Mouse (Mus musculus) adrenal gland, adult 8-10 months (tissue): ENCODE measurements around the gene Gata1. TPM values are rescaled to one million over a fixed set of nuclear protein-coding genes. Genes with fewer than 3 reads are reported as not detected.
"Not testable (repeated sequence)": the region's sequence is repeated elsewhere in the genome, so short reads cannot be mapped to it uniquely, and the experiment has no call there.

Experiments
- DNase-seq: peaks from one replicate; pipeline ENCODE4 v3.0.0; 2022
- total RNA-seq, 4 experiments: library from RNA; stranded (reverse); gene quantifications; 2 replicates each; pipeline ENCODE4 v1.2.4; 2022

Gata1 gene
- total RNA-seq, 4 experiments from 2014 or later = 1.7 to 2.6 TPM; not detected in 2

DNA sequence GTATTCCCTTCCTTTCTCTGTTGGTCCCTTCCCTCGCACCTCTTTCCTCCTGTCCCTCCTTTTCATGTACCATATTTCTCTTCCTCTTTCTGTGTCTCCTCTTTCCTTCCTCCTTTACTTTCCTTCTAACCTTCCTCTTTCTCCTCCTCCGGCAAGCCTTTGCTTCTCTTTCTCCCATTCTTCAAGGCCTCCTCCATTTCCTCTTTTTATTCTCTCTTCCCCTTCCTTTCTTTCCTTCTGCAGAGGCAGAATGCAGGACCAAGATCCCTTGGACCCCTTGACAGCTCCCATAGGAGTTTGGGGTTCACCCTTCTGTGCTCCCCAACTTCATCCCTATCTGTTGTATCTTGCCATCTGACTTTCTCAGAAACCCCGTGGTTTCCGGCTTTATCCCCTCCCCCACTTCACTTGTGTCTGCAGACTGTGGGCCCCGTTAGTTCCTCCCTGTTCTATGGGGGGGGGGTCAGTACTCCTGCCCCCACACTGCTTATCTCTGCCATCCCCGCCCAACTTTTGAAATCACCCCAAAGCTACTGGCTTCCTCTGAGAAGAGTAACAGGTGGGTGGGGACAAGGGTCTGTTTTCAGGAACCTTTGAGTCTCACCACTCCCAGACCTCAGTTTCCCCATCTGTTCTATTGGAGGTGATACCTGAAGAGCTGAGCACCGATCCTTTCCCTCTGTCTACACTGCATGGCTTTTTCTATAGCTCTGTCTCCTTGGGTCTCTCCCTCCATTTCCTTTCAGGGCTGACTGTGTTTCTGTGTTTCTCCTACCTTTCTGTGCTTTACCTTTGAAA, 13.8 kb downstream of the Gata1 start:
- DNase-seq = no peak

GRCm38 (mm10) chrX:7958868-7959267, 19.0 kb downstream of the Gata1 start:
- DNase-seq = no peak

- DNase-seq = peak; percentile 28
Measured at GRCm38 (mm10) chrX:7950091-7950490, 27.8 kb downstream of the Gata1 start.

DNA sequence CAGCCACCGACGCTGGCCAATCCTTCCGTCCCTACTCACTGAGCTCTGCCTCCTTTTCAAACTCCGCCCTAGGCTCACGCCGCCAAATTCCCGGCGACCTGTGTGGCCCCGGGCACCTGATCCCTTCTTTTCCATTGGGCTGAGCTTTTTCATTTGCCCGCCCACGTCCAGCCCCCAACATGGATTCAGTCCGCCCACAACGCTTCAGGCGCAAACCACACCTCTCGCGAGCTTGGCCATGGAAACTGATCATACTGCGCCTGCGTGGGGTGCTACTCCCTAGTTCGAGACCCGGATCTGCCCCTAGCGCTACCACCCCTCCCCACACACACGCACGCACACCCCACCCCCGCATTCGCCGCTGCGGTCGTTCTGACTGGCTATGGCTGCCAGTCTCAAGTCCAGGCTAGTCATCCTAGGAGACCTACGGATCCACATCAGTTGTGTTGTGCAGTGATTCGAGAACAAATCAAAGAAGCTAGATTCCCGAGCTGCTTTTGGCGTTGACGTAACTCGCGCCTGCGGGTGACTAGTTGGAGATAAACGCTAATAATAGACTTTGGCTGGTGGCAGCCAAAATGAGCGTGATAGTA, 29.9 kb downstream of the Gata1 start:
- peak; percentile 95 for DNase-seq

- DNase-seq = no peak
Measured at GRCm38 (mm10) chrX:7947108-7947899, 30.6 kb downstream of the Gata1 start, which contains the start of gene Hdac6. Gene Hdac6, minus strand, starts transcription at chrX:7947889.

DNA sequence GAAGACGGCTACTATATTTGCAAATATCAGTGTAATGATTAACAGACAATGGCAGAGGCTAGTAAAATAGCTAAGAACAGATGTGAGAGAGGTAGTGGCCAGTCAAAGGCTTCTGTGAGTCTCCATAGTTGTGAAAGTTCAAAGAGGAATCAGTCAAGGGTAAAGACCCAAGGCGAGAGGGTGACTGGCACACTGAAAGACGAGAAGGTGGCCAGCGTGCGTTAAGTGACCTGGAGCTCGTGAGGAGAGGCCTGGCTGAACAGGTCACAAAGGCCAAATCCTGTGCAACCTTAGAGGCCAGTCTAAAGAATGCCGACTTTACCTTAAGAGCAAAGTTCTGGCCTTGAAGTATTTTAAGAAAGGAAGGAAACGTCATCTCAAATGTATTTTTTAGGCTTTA, 32.3 kb downstream of the Gata1 start:
- DNase-seq = no peak

GRCm38 (mm10) chrX:7937667-7938066, 40.2 kb downstream of the Gata1 start:
- DNase-seq = no peak

- DNase-seq = no peak
Measured at GRCm38 (mm10) chrX:7936874-7937273, 41.0 kb downstream of the Gata1 start.

DNA sequence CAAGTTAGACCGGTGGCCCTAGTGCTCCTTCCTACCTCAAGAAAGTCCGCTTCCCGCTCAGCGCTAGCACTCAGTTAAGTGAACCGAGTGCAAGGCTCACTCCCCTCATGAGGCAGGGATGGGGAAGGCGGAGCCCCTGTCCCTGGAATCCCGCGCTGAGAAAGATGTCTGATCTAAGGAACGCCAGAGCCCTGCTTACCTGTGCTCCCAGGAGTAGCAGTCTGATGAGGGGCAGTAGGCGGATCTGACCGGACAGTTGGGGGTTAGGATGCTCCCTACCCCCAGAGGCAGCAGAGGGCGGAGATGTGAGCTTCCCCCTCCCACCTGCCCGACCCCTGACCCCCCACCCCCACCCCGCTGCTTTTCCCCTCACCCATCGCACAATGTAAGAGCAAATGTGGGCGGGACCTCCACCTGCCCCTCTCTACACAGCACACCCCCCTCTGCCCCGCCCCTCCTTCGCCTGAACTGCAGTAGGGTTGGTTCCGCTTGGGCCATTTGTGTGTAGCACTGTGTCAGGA, 49.5 kb downstream of the Gata1 start, which contains the start of gene Eras:
Gene Eras, minus strand, starts transcription at position 338 of the 521 bp plus-strand sequence.
- DNase-seq = no peak

DNA sequence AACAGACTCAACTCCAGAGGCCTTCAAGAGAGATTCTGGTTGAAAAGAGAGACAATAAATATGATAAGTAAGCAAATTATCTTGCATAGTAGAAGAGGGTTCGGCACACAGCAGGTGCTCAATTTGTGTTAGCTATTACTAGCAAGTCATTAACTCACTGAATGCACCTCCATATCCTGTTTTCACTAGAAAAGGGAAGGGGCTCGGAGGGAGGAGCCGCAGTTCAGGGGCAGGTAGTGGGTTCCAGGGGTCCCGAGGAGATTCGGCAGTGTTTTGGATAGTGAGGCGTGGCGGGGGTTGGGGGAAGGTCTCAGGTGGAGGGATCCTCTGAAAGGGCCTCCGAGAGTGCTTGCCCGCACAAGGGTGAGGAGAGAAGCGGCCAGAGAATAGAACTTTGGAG, 50.8 kb downstream of the Gata1 start:
- DNase-seq = no peak

DNA sequence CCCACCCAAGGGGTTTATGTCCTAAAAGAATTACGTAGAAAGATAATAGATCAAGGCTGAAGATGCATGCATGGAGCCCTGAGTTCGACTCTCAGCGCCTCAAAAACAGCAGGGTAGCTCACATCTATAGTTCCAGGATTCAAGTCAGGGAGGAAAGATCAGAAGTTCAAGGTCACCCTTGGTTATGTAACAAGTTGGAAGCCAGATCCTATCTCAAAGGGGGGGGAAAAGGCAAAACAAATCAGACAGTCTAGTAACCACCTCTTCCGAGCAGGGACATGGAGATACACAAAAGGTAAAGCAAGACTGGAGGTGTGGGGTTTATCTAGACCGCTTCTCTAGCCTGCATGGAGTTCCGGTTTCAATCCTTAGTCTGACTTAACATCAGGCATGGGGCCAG, 51.6 kb downstream of the Gata1 start:
- DNase-seq = no peak

GRCm38 (mm10) chrX:7922032-7922431, 55.8 kb downstream of the Gata1 start:
- DNase-seq = no peak

GRCm38 (mm10) chrX:7919601-7920383, 58.1 kb downstream of the Gata1 start, which contains the start of gene Pcsk1n:
Gene Pcsk1n, plus strand, starts transcription at chrX:7919822.
- DNase-seq = no peak

- DNase-seq = not testable (repeated sequence)
Measured at GRCm38 (mm10) chrX:7917960-7918359, 59.9 kb downstream of the Gata1 start.

- DNase-seq = not testable (repeated sequence)
Measured at GRCm38 (mm10) chrX:7915669-7916068, 62.2 kb downstream of the Gata1 start.

- no peak for DNase-seq
Measured at GRCm38 (mm10) chrX:7910473-7910872, 67.4 kb downstream of the Gata1 start.

Other genes with a start within 250 kb of the Gata1 start
- 10 to 100 TPM; 14.4 to 18.2 (median 15.7) TPM for gene Praf2, start 249.6 kb downstream of the Gata1 start, total RNA-seq
- gene Ccdc120, start 227.2 kb downstream of the Gata1 start, total RNA-seq = 1 to 10 TPM; 4.7 to 7.3 (median 5.4) TPM
- gene Tfe3, start 215.5 kb downstream of the Gata1 start, total RNA-seq = 10 to 100 TPM; 36.1 to 53.1 (median 44.9) TPM
- 10 to 100 TPM; 43.8 to 71.8 (median 60.5) TPM for gene Gripap1, start 188.3 kb downstream of the Gata1 start, total RNA-seq
- 1 to 10 TPM in 3 of 4 experiments, under 1 TPM in 1; 0.81 to 2.1 (median 1.6) TPM for gene Kcnd1, start 155.8 kb downstream of the Gata1 start, total RNA-seq
- gene Otud5, start 136.7 kb downstream of the Gata1 start, total RNA-seq = 10 to 100 TPM; 62.6 to 72.7 (median 69.4) TPM
- 10 to 100 TPM; 10.6 to 12.3 (median 12.2) TPM for gene Pim2, start 99.8 kb downstream of the Gata1 start, total RNA-seq
- 10 to 100 TPM; 44.4 to 53.4 (median 51.2) TPM for gene Slc35a2, start 94.0 kb downstream of the Gata1 start, total RNA-seq
- 100 to 1,000 TPM in 3 of 4 experiments, 10 to 100 TPM in 1; 96.2 to 130 (median 106) TPM for gene Pqbp1, start 78.8 kb downstream of the Gata1 start, total RNA-seq
- gene Timm17b, start 78.7 kb downstream of the Gata1 start, total RNA-seq = 100 to 1,000 TPM; 110 to 134 (median 131) TPM
- gene Gm10491, start 70.2 kb downstream of the Gata1 start, total RNA-seq = not detected
- gene Gm10490, start 68.5 kb downstream of the Gata1 start, total RNA-seq = not detected
- gene Pcsk1n, start 58.2 kb downstream of the Gata1 start, total RNA-seq = 10 to 100 TPM; 47.2 to 84.3 (median 72.8) TPM
- gene Eras, start 49.5 kb downstream of the Gata1 start, total RNA-seq = not detected
- 10 to 100 TPM; 14.0 to 36.2 (median 24.5) TPM for gene Hdac6, start 30.2 kb downstream of the Gata1 start, total RNA-seq
- gene Glod5, start 40.4 kb upstream of the Gata1 start, total RNA-seq = not detected
- 10 to 100 TPM; 11.5 to 14.6 (median 13.9) TPM for gene Suv39h1, start 96.7 kb upstream of the Gata1 start, total RNA-seq
- gene Was, start 112.4 kb upstream of the Gata1 start, total RNA-seq = 1 to 10 TPM; 1.8 to 3.7 (median 3.2) TPM
- 10 to 100 TPM; 55.3 to 98.1 (median 71.7) TPM for gene Wdr13, start 154.8 kb upstream of the Gata1 start, total RNA-seq
- 100 to 1,000 TPM in 3 of 4 experiments, 10 to 100 TPM in 1; 63.7 to 233 (median 151) TPM for gene Rbm3, start 167.8 kb upstream of the Gata1 start, total RNA-seq
- gene Tbc1d25, start 198.1 kb upstream of the Gata1 start, total RNA-seq = 10 to 100 TPM in 2 of 4 experiments, 1 to 10 TPM in 2; 9.0 to 10.1 (median 10.0) TPM
- 10 to 100 TPM; 43.7 to 68.7 (median 57.6) TPM for gene Ebp, start 215.4 kb upstream of the Gata1 start, total RNA-seq
- 10 to 100 TPM in 2 of 4 experiments, 1 to 10 TPM in 2; 7.4 to 16.0 (median 12.3) TPM for gene Porcn, start 228.5 kb upstream of the Gata1 start, total RNA-seq